Mouse (Mus musculus) brain, embryonic 14.5 days (tissue): ENCODE measurements around the gene Arl4d.

Source experiments
- CTCF ChIP-seq: fragments of 200-500 bp; IDR thresholded peaks from 2 replicates; pipeline ENCODE4 v1.5.1; 2012; ENCODE audit warnings: inconsistent platforms, mild to moderate bottlenecking, moderate library complexity, borderline replicate concordance; ENCODE audit not compliant: insufficient read depth, insufficient read length; ENCODE audit errors: extremely low read depth
- POLR2A ChIP-seq: fragments of 200-500 bp; IDR thresholded peaks from 2 replicates; pipeline ENCODE4 v1.6.1; 2012; ENCODE audit warnings: mild to moderate bottlenecking, inconsistent platforms, borderline replicate concordance; ENCODE audit not compliant: poor library complexity, insufficient read depth, insufficient read length, severe bottlenecking; ENCODE audit errors: extremely low read depth

- TF ChIP-seq CTCF (no peak), POLR2A (no peak)
Measured at GRCm38 (mm10) chr11:101712811-101713210, 47.5 kb downstream of the Arl4d start.
